8 mouse cellular contexts compared by ENCODE assay signal in the genomic region with DNA sequence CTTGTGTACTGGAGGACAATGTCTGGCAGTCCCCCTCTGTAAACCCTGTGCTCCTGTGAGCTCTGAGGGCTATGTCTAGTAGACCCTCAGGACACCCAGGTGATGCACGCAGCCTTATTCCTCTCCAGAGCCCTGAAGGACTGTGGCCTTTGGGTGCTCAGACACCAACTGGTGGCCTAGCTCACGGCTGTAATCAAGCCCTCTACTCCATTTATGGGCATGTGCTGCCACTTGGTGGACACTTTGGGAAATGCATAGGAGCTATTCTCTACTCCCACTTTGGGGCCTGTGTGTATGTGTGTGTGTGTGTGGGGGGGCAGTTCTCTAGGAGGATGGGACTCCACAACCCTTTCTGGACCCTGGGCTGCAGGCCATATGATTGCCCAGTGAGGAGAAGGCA. TPM values are rescaled to one million over a fixed set of nuclear protein-coding genes. Genes with fewer than 3 reads are reported as not detected.
DNase-seq lines count a peak whose midpoint lies in the region; ATAC-seq lines count a peak whose summit lies in the region.

No protein-coding gene starts in this region.

- 43% methylated on average over 2 of the region's 2 CpGs for WGBS in hindbrain, embryonic 14.5 days

- peak; percentile 74 for ATAC-seq in hindbrain, embryonic 14.5 days (ENCODE audit: low FRiP score)
- ATAC-seq in megakaryocyte, adult 5-6 weeks (ENCODE audit: poor library complexity, severe bottlenecking), result peak; percentile 87

- no peak overlapping the region for H3K9ac ChIP-seq in hindbrain, embryonic 14.5 days

- H3K4me1 ChIP-seq in hindbrain, embryonic 14.5 days (replicated peaks; ENCODE audit: control insufficient read depth, insufficient read depth, low read length), result no peaks in the 10 kb centered on the region

- H3K27me3 ChIP-seq in hindbrain, embryonic 14.5 days (ENCODE audit: control insufficient read depth, insufficient read depth, low read length), result no peaks in the 10 kb centered on the region

- no peak overlapping the region for H3K4me2 ChIP-seq in hindbrain, embryonic 14.5 days (replicated peaks)

- peak; percentile 67 for DNase-seq in T-cell, adult 2 months (ENCODE audit: low spot score)
- peak; percentile 91 to 97 for DNase-seq in cerebellum, postnatal 14 days
- peak; percentile 76 to 79 for DNase-seq in frontal cortex, postnatal 36 days (ENCODE audit: low spot score in 2 of 2)
- peak; percentile 83 for DNase-seq in hindbrain, embryonic 14.5 days (ENCODE audit: low spot score)
- peak; percentile 75 to 95 for DNase-seq in layer of hippocampus, postnatal 25 days (ENCODE audit: extremely low spot score in 1 of 2, low spot score in 1 of 2)
- DNase-seq in right cerebral cortex, adult 2 months (ENCODE audit: low spot score in 2 of 2), result peak; percentile 83 to 88
- peak; percentile 85 for DNase-seq in urinary bladder, postnatal 14 days (ENCODE audit: low spot score)

- peaks cover 45% of the 10 kb centered on the region for H3K36me3 ChIP-seq in hindbrain, embryonic 14.5 days (replicated peaks; ENCODE audit: control insufficient read depth, insufficient read depth)

- no peaks in the 10 kb centered on the region for H3K9me3 ChIP-seq in hindbrain, embryonic 14.5 days (ENCODE audit: control insufficient read depth, low read length)

- H3K4me3 ChIP-seq in hindbrain, embryonic 14.5 days (replicated peaks; ENCODE audit: low read length), result no peak overlapping the region

- no peak overlapping the region for H3K27ac ChIP-seq in hindbrain, embryonic 14.5 days

RNA-seq across cellular contexts. Expression of a gene that starts 24.8 kb away (rescaled TPM):
- 62.2 and 64.3 TPM in 2 replicates for polyA plus RNA-seq in hindbrain, embryonic 14.5 days (2014; fragmentation: Nextera tagmentation; extraction: Ambion mirVana)
- 10 to 100 TPM; 92.0 to 93.4 TPM for total RNA-seq in layer of hippocampus, postnatal 25 days (2021)
- total RNA-seq in megakaryocyte, adult 5-6 weeks (2015), result 8.0 and 10.8 TPM in 2 replicates
- 6.7 and 7.1 TPM in 2 replicates for total RNA-seq in megakaryocyte, adult 5-6 weeks (2017)

RNA-seq across cellular contexts. Expression of a gene that starts 47.6 kb away (rescaled TPM):
- polyA plus RNA-seq in hindbrain, embryonic 14.5 days (2014; fragmentation: Nextera tagmentation; extraction: Ambion mirVana), result 14.1 and 15.9 TPM in 2 replicates
- 1 to 10 TPM; 1.7 to 2.0 TPM for total RNA-seq in layer of hippocampus, postnatal 25 days (2021)
- total RNA-seq in megakaryocyte, adult 5-6 weeks (2015), result 39.3 and 52.3 TPM in 2 replicates
- 83.7 and 101 TPM in 2 replicates for total RNA-seq in megakaryocyte, adult 5-6 weeks (2017)

RNA-seq across cellular contexts. Expression of a gene that starts 50.6 kb away (rescaled TPM):
- not detected in 2 replicates for polyA plus RNA-seq in hindbrain, embryonic 14.5 days (2014; fragmentation: Nextera tagmentation; extraction: Ambion mirVana)
- total RNA-seq in layer of hippocampus, postnatal 25 days (2021), result not detected
- total RNA-seq in megakaryocyte, adult 5-6 weeks (2015), result not detected in 2 replicates
- not detected in 2 replicates for total RNA-seq in megakaryocyte, adult 5-6 weeks (2017)

RNA-seq across cellular contexts. Expression of a gene that starts 58.0 kb away (rescaled TPM):
- 13.9 and 16.4 TPM in 2 replicates for polyA plus RNA-seq in hindbrain, embryonic 14.5 days (2014; fragmentation: Nextera tagmentation; extraction: Ambion mirVana)
- 10 to 100 TPM; 14.6 to 16.7 TPM for total RNA-seq in layer of hippocampus, postnatal 25 days (2021)
- total RNA-seq in megakaryocyte, adult 5-6 weeks (2015), result 7.1 and 9.1 TPM in 2 replicates
- total RNA-seq in megakaryocyte, adult 5-6 weeks (2017), result 28.3 and 29.2 TPM in 2 replicates

Comparison
In these comparisons a context has a peak if more than half of its experiments do, and no peak if none do; other contexts are left out.
1. RNA of a gene that starts 24.8 kb away (total RNA-seq): 92.0 to 93.4 TPM in layer of hippocampus, postnatal 25 days; 6.7 to 10.8 TPM in megakaryocyte, adult 5-6 weeks; every median in the first group is over 4 times any median in the second.
2. RNA of a gene that starts 47.6 kb away (total RNA-seq): 39.3 to 101 TPM in megakaryocyte, adult 5-6 weeks; 1.7 to 2.0 TPM in layer of hippocampus, postnatal 25 days; every median in the first group is over 10 times any median in the second.
3. Peak in every context shown above with its lines, with median percentiles within 50 percentile points of each other: DNase-seq.